Mouse (Mus musculus): ENCODE measurements around the gene A530016L24Rik. TPM values are rescaled to one million over a fixed set of nuclear protein-coding genes. Genes with fewer than 3 reads are reported as not detected.
A peak's percentile ranks its signal among the peaks of the same experiment; 100 is the strongest.

The A530016L24Rik gene
- polyA plus RNA-seq, 1 experiment, result 0.04 TPM

GRCm38 (mm10) chr12:112463750-112464444, 25.4 kb upstream of the A530016L24Rik start:
- TF ChIP-seq CTCF (IDR thresholded peaks at IDR 0.05; ENCODE audit: borderline replicate concordance, extremely low read depth, insufficient read depth, insufficient read length) (no peak), POLR2A (IDR thresholded peaks at IDR 0.05; ENCODE audit: borderline replicate concordance, extremely low read depth, insufficient read depth, insufficient read length, poor library complexity, severe bottlenecking) (no peak)

GRCm38 (mm10) chr12:112464516-112464915, 24.7 kb upstream of the A530016L24Rik start:
- TF ChIP-seq CTCF (IDR thresholded peaks at IDR 0.05; ENCODE audit: borderline replicate concordance, extremely low read depth, insufficient read depth, insufficient read length) (no peak), POLR2A (IDR thresholded peaks at IDR 0.05; ENCODE audit: borderline replicate concordance, extremely low read depth, insufficient read depth, insufficient read length, poor library complexity, severe bottlenecking) (no peak)

More at GRCm38 (mm10) chr12:112463750-112464444, 25.4 kb upstream of the A530016L24Rik start:
- no peak for DNase-seq (ENCODE audit: low read depth)

GRCm38 (mm10) chr12:112465928-112466327, 23.3 kb upstream of the A530016L24Rik start:
- no peak for DNase-seq (ENCODE audit: low read depth)
- TF ChIP-seq CTCF (IDR thresholded peaks at IDR 0.05; ENCODE audit: borderline replicate concordance, extremely low read depth, insufficient read depth, insufficient read length) (no peak), POLR2A (IDR thresholded peaks at IDR 0.05; ENCODE audit: borderline replicate concordance, extremely low read depth, insufficient read depth, insufficient read length, poor library complexity, severe bottlenecking) (no peak)

More at GRCm38 (mm10) chr12:112464516-112464915, 24.7 kb upstream of the A530016L24Rik start:
- no peak for DNase-seq (ENCODE audit: low read depth)

GRCm38 (mm10) chr12:112467387-112467786, 21.9 kb upstream of the A530016L24Rik start:
- DNase-seq (ENCODE audit: low read depth), result no peak
- TF ChIP-seq POLR2A (IDR thresholded peaks at IDR 0.05; ENCODE audit: borderline replicate concordance, extremely low read depth, insufficient read depth, insufficient read length, poor library complexity, severe bottlenecking), result no peak
- TF ChIP-seq CTCF (IDR thresholded peaks at IDR 0.05; ENCODE audit: borderline replicate concordance, extremely low read depth, insufficient read depth, insufficient read length), result no peak

GRCm38 (mm10) chr12:112469393-112469792, 19.9 kb upstream of the A530016L24Rik start:
- DNase-seq (ENCODE audit: low read depth), result peak; percentile 53
- TF ChIP-seq CTCF (IDR thresholded peaks at IDR 0.05; ENCODE audit: borderline replicate concordance, extremely low read depth, insufficient read depth, insufficient read length) (no peak), POLR2A (IDR thresholded peaks at IDR 0.05; ENCODE audit: borderline replicate concordance, extremely low read depth, insufficient read depth, insufficient read length, poor library complexity, severe bottlenecking) (no peak)

- peak; percentile 85 for DNase-seq (ENCODE audit: low read depth)
- TF ChIP-seq POLR2A (IDR thresholded peaks at IDR 0.05; ENCODE audit: borderline replicate concordance, extremely low read depth, insufficient read depth, insufficient read length, poor library complexity, severe bottlenecking) (no peak), CTCF (IDR thresholded peaks at IDR 0.05; ENCODE audit: borderline replicate concordance, extremely low read depth, insufficient read depth, insufficient read length) (no peak)
Measured at GRCm38 (mm10) chr12:112470216-112470615, 19.0 kb upstream of the A530016L24Rik start.

GRCm38 (mm10) chr12:112473777-112474176, 15.5 kb upstream of the A530016L24Rik start:
- peak; percentile 89 for DNase-seq (ENCODE audit: low read depth)
- peak; percentile 98 for TF ChIP-seq CTCF (IDR thresholded peaks at IDR 0.05; ENCODE audit: borderline replicate concordance, extremely low read depth, insufficient read depth, insufficient read length)
- no peak for TF ChIP-seq POLR2A (IDR thresholded peaks at IDR 0.05; ENCODE audit: borderline replicate concordance, extremely low read depth, insufficient read depth, insufficient read length, poor library complexity, severe bottlenecking)

- no peak for TF ChIP-seq POLR2A (IDR thresholded peaks at IDR 0.05; ENCODE audit: borderline replicate concordance, extremely low read depth, insufficient read depth, insufficient read length, poor library complexity, severe bottlenecking)
- no peak for TF ChIP-seq CTCF (IDR thresholded peaks at IDR 0.05; ENCODE audit: borderline replicate concordance, extremely low read depth, insufficient read depth, insufficient read length)
- DNase-seq (ENCODE audit: low read depth), result no peak
Measured at GRCm38 (mm10) chr12:112489535-112489934, 287 bp downstream of the A530016L24Rik start.

- no peak for DNase-seq (ENCODE audit: low read depth)
- TF ChIP-seq POLR2A (IDR thresholded peaks at IDR 0.05; ENCODE audit: borderline replicate concordance, extremely low read depth, insufficient read depth, insufficient read length, poor library complexity, severe bottlenecking) (no peak), CTCF (IDR thresholded peaks at IDR 0.05; ENCODE audit: borderline replicate concordance, extremely low read depth, insufficient read depth, insufficient read length) (no peak)
Measured at GRCm38 (mm10) chr12:112490444-112490939, 1.2 kb downstream of the A530016L24Rik start.

GRCm38 (mm10) chr12:112496136-112496535, 6.9 kb downstream of the A530016L24Rik start:
- DNase-seq (ENCODE audit: low read depth), result no peak
- TF ChIP-seq POLR2A (IDR thresholded peaks at IDR 0.05; ENCODE audit: borderline replicate concordance, extremely low read depth, insufficient read depth, insufficient read length, poor library complexity, severe bottlenecking), result no peak
- no peak for TF ChIP-seq CTCF (IDR thresholded peaks at IDR 0.05; ENCODE audit: borderline replicate concordance, extremely low read depth, insufficient read depth, insufficient read length)

GRCm38 (mm10) chr12:112497731-112498130, 8.5 kb downstream of the A530016L24Rik start:
- DNase-seq (ENCODE audit: low read depth), result no peak
- TF ChIP-seq CTCF (IDR thresholded peaks at IDR 0.05; ENCODE audit: borderline replicate concordance, extremely low read depth, insufficient read depth, insufficient read length), result no peak

- TF ChIP-seq POLR2A (IDR thresholded peaks at IDR 0.05; ENCODE audit: borderline replicate concordance, extremely low read depth, insufficient read depth, insufficient read length, poor library complexity, severe bottlenecking), result no peak
- peak; percentile 43; the same call in 1 of the 2 replicates for TF ChIP-seq CTCF (IDR thresholded peaks at IDR 0.05; ENCODE audit: borderline replicate concordance, extremely low read depth, insufficient read depth, insufficient read length)
- DNase-seq (ENCODE audit: low read depth), result peak; percentile 48
Measured at GRCm38 (mm10) chr12:112498683-112499082, 9.4 kb downstream of the A530016L24Rik start.
